Mouse (Mus musculus): ENCODE measurements around the gene Zfp800.

- TF ChIP-seq CTCF (IDR thresholded peaks at IDR 0.05) (no peak), EP300 (IDR thresholded peaks at IDR 0.05) (no peak)
These were observed 20.6 kb upstream of the Zfp800 start for GRCm38 (mm10) chr6:28418449-28418848.

Data from lung, postnatal 0 days (tissue).